Mouse (Mus musculus) erythroblast, adult 5-6 weeks (primary cell): Measurements from ENCODE around the gene Gse1. TPM values are rescaled to one million over a fixed set of nuclear protein-coding genes. Genes with fewer than 3 reads are reported as not detected.
A peak's percentile ranks its signal among the peaks of the same experiment; 100 is the strongest.

Experiments
- ATAC-seq: replicated peaks from 2 replicates; pipeline ENCODE4 v1.8.0; 2016; ENCODE audit warnings: moderate number of reproducible peaks, mild to moderate bottlenecking, moderate TSS enrichment, inconsistent platforms; ENCODE audit not compliant: poor library complexity, low FRiP score, severe bottlenecking
- total RNA-seq, 2 experiments: library from RNA; stranded (forward) in 1 of 2; stranded (reverse) in 1 of 2; fragments of 150-400 nt in 1 of 2; fragments of 200-764, 138-1000 nt in 1 of 2; gene quantifications; 2 replicates each; pipeline versions ENCODE4 v1.2.3 to v1.2.4; 2015 to 2017; ENCODE audit warnings: low replicate concordance in 2 of 2

The Gse1 gene
- total RNA-seq, 2 experiments from 2014 or later, result 30.0 to 38.3 TPM

- ATAC-seq, result no peak
Measured at GRCm38 (mm10) chr8:120511737-120512136, 283.5 kb downstream of the Gse1 start.

GRCm38 (mm10) chr8:120512326-120512725 lies 284.1 kb downstream of the Gse1 start:
- no peak for ATAC-seq

- no peak for ATAC-seq
Measured at GRCm38 (mm10) chr8:120513145-120513544, 284.9 kb downstream of the Gse1 start.

GRCm38 (mm10) chr8:120513638-120514461 lies 285.6 kb downstream of the Gse1 start:
- ATAC-seq, result no peak

GRCm38 (mm10) chr8:120515214-120515613 lies 287.0 kb downstream of the Gse1 start:
- no peak for ATAC-seq

GRCm38 (mm10) chr8:120515650-120516049 lies 287.4 kb downstream of the Gse1 start:
- no peak for ATAC-seq

- ATAC-seq, result no peak
Measured at GRCm38 (mm10) chr8:120516182-120516755, 288.0 kb downstream of the Gse1 start.

- no peak for ATAC-seq
Measured at GRCm38 (mm10) chr8:120517666-120518410, 289.6 kb downstream of the Gse1 start.

GRCm38 (mm10) chr8:120518736-120519534 lies 290.7 kb downstream of the Gse1 start:
- peak; percentile 63 for ATAC-seq

GRCm38 (mm10) chr8:120520287-120520686 lies 292.0 kb downstream of the Gse1 start:
- ATAC-seq, result no peak

- no peak for ATAC-seq
Measured at GRCm38 (mm10) chr8:120520707-120521590, 292.7 kb downstream of the Gse1 start.

- no peak for ATAC-seq
Measured at GRCm38 (mm10) chr8:120521591-120521965, 293.3 kb downstream of the Gse1 start.

- no peak for ATAC-seq
Measured at GRCm38 (mm10) chr8:120523641-120524040, 295.4 kb downstream of the Gse1 start.

GRCm38 (mm10) chr8:120525135-120525534 lies 296.9 kb downstream of the Gse1 start:
- ATAC-seq, result peak; percentile 31; the same call in 1 of the 2 replicates

- no peak for ATAC-seq
Measured at GRCm38 (mm10) chr8:120525832-120526231, 297.6 kb downstream of the Gse1 start.

- ATAC-seq, result no peak
Measured at GRCm38 (mm10) chr8:120526577-120526976, 298.3 kb downstream of the Gse1 start.

- ATAC-seq, result no peak
Measured at GRCm38 (mm10) chr8:120528332-120528731, 300.1 kb downstream of the Gse1 start.

GRCm38 (mm10) chr8:120529226-120529625 lies 301.0 kb downstream of the Gse1 start:
- ATAC-seq, result no peak
